Mouse (Mus musculus) megakaryocyte, embryonic 14.5 days (primary cell): ENCODE data around the gene Fgfr2. TPM values are rescaled to one million over a fixed set of nuclear protein-coding genes. Genes with fewer than 3 reads are reported as not detected.
"Not testable (repeated sequence)": the region's sequence is repeated elsewhere in the genome, so short reads cannot be mapped to it uniquely, and the experiment has no call there.

Source experiments
- H3K27me3 ChIP-seq: replicated peaks from 2 replicates; pipeline ENCODE3; 2012; ENCODE audit warnings: inconsistent platforms
- H3K36me3 ChIP-seq: replicated peaks from 2 replicates; pipeline ENCODE3; 2012; ENCODE audit warnings: low read length, inconsistent platforms, mixed read lengths
- H3K4me1 ChIP-seq: 2 replicates; pipeline ENCODE4 v1.6.1; 2012; ENCODE audit warnings: inconsistent platforms
- H3K4me3 ChIP-seq: replicated peaks from 2 replicates; pipeline ENCODE3; 2012; ENCODE audit warnings: moderate library complexity, mild to moderate bottlenecking, inconsistent platforms
- H3K9me3 ChIP-seq: 2 replicates; pipeline ENCODE4 v1.6.1; 2012; ENCODE audit warnings: inconsistent platforms
- FLI1 ChIP-seq: IDR thresholded peaks from 2 replicates; pipeline ENCODE4 v1.6.1; 2012; ENCODE audit warnings: low read length, inconsistent platforms, mixed read lengths
- GATA1 ChIP-seq: IDR thresholded peaks from 3 replicates; pipeline ENCODE4 v1.6.1; 2012; ENCODE audit warnings: mixed read lengths, low read length, inconsistent platforms, borderline replicate concordance
- polyA plus RNA-seq: library from polyadenylated mRNA; stranded (reverse); fragments of >175 nt; gene quantifications from 2 replicates; pipeline ENCODE4 v1.2.3, GENCODE M21; 2012; ENCODE audit warnings: low replicate concordance; ENCODE audit not compliant: insufficient read depth

The Fgfr2 gene
- polyA plus RNA-seq, 1 experiment: 0.45 TPM

DNA sequence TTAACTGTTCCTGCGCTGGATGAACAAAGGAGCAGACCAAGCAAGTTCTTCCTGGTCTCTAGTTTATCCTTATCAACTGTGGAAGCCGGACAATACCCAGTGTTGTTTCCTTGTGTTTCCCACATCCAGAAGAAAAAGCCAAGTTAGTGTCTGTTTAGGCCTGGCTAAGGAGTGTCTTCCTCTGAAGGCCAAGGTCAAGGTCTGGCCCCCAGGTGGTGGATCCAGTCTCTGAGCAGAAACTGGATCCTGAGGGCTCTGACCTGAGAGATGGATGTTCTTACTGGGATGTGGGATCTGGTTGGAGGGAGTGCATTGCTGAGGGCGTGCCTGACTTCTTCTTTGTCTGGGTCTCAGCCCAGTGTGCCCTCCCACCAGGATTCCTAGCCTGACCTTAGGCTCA, 1657.4 kb downstream of the Fgfr2 start:
- no peak overlapping the region for H3K4me3 ChIP-seq
- peaks cover 18% of the 10 kb centered on the region for H3K9me3 ChIP-seq
- H3K4me1 ChIP-seq: no peaks in the 10 kb centered on the region
- no peaks in the 10 kb centered on the region for H3K36me3 ChIP-seq
- peaks cover 16% of the 10 kb centered on the region for H3K27me3 ChIP-seq
- TF ChIP-seq FLI1 (no peak), GATA1 (no peak)

DNA sequence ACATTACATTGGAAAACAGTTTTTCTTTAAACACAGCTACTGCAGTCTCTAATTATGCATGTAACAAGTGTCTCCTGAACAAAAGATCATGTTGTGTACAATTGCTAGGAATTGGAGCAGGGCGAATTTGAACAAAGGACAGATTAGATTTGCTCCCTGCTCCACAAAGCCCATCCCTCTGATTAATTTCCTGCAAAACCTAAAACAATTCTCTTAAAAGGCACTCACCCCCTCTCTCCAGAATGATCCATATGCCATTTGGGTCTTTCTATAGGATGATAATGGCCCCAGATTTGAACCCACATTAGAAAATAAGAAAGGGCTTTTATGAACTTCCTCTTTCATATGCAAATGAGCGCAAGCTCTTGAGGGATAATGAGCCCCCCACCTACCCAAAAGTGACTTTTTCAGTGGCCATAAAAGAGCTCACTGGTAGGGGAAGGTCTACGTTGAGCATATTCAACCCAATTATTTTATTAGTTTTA, 1658.0 kb downstream of the Fgfr2 start:
- TF ChIP-seq GATA1 (no peak), FLI1 (no peak)
- peaks cover 12% of the 10 kb centered on the region for H3K9me3 ChIP-seq

DNA sequence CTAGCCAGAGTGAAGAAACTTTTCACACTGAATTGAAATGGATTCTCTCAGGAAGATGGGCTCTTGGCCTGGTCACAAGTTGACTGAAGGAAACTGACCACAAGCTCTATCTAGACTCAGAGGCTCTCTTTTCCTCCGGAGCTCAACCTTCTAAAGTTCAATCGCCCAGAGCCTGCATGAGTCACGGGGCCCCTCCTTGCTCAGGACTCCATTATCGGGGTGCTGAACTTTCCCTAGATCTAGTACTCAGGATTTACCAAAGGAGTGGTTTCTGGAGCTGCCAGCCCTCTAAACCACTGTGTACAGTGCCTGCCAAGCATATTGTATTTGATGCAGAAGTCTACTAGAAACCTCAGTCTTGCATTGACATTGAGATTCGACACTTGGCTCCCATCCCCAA, 1666.4 kb downstream of the Fgfr2 start:
- TF ChIP-seq FLI1 (no peak), GATA1 (no peak)
- H3K4me3 ChIP-seq: no peak overlapping the region
- H3K27me3 ChIP-seq: peaks cover 2% of the 10 kb centered on the region
- H3K4me1 ChIP-seq: no peaks in the 10 kb centered on the region
- peaks cover 1% of the 10 kb centered on the region; the same call in 1 of the 2 replicates for H3K9me3 ChIP-seq
- no peaks in the 10 kb centered on the region for H3K36me3 ChIP-seq

More for the DNA sequence above, 1658.0 kb downstream of the Fgfr2 start:
- H3K36me3 ChIP-seq: no peaks in the 10 kb centered on the region
- H3K27me3 ChIP-seq: peaks cover 16% of the 10 kb centered on the region
- H3K4me1 ChIP-seq: no peaks in the 10 kb centered on the region
- no peak overlapping the region for H3K4me3 ChIP-seq

DNA sequence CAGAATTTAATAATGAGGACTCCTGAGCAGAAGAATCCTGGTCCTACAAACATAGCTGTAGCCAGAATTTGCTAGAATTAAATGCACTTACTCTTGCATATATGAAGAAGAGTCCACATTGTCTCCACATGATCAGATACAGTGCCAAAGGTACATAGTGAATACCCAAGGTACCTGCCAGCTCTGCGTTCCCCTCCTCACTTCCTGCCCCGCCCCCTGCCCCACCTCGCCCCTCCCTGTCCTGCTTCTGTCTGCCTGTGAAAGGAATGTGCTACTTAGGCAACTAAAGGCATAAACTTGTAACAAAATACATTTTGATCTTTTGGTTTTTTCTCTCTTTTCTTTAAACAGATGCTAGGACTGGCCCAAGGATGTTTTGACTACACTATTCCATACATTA, 1686.1 kb downstream of the Fgfr2 start:
- TF ChIP-seq GATA1 (no peak), FLI1 (no peak)
- H3K36me3 ChIP-seq: peaks cover 8% of the 10 kb centered on the region
- no peaks in the 10 kb centered on the region for H3K27me3 ChIP-seq
- H3K4me1 ChIP-seq: peaks cover 3% of the 10 kb centered on the region; the same call in 1 of the 2 replicates
- no peaks in the 10 kb centered on the region for H3K9me3 ChIP-seq
- no peak overlapping the region for H3K4me3 ChIP-seq

DNA sequence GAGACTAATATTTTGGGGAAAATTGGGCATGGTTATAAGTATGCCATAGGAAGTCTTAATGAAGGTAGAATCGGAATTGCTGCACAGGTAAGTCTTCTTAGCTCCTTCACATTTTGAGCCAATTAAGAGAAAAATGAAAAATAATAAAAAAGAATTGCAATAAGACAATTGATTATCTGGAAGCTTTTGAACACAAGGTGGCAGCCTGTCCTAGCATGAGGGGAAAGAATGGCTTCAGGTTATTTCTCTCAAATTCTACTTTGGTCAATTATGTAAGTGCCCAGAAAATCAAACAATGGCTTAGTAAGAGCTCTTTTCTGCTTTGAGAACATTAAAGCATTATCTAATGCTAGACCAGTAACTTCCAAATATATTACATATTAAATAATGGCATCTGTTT, 1688.9 kb downstream of the Fgfr2 start:
- H3K4me3 ChIP-seq: no peak overlapping the region
- H3K9me3 ChIP-seq: peaks cover 5% of the 10 kb centered on the region; the same call in 1 of the 2 replicates
- H3K36me3 ChIP-seq: peaks cover 17% of the 10 kb centered on the region
- TF ChIP-seq FLI1 (no peak), GATA1 (no peak)
- peaks cover 3% of the 10 kb centered on the region; the same call in 1 of the 2 replicates for H3K4me1 ChIP-seq
- no peaks in the 10 kb centered on the region for H3K27me3 ChIP-seq

DNA sequence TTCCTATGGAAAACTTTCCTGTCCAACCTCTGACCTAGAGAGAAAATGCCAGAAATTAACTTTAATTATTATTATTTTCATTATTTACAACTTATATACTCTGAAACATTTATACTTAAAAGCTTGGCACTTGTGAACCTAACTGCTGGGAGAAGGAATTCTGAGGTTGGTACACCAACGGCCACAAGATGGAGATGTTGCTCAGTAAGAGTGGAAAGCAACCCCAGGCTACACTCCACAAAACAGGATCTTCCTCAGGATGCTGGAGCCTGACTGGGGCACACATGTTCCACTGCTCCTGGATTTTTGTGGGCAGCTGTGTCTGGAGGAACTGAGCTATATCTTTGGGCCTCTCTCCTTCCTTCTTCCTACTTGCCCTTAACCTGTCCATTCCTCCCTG, 1690.9 kb downstream of the Fgfr2 start:
- Histone ChIP-seq H3K4me3 (no peak overlapping the region), H3K27me3 (no peaks in the 10 kb centered on the region), H3K9me3 (peaks cover 5% of the 10 kb centered on the region; the same call in 1 of the 2 replicates), H3K4me1 (peaks cover 3% of the 10 kb centered on the region; the same call in 1 of the 2 replicates), H3K36me3 (peaks cover 26% of the 10 kb centered on the region)
- TF ChIP-seq GATA1 (no peak), FLI1 (no peak)

DNA sequence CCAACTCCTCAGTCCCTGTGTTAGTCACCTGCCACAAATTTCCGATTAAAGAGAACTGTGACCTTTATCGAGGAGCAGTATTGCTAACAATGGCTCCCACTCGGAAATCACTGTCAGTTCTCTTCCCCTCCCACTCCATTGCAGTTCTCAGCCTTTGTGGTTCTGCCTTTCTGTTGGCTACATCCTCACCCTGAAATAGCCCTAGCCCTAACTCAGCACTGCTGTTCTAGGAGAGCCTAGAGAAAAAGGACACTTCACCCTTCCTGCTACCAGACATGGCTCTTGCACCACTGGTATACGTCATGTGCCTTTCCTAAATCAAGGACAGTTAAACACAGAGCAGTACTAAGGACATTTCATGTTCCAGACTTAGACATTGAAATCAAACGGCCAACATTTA, 1695.8 kb downstream of the Fgfr2 start:
- Histone ChIP-seq H3K4me3 (no peak overlapping the region), H3K36me3 (peaks cover 29% of the 10 kb centered on the region), H3K4me1 (0 out of 2 replicates have a peak, but pooled peaks cover 3% of the 10 kb centered on the region), H3K27me3 (no peaks in the 10 kb centered on the region), H3K9me3 (peaks cover 15% of the 10 kb centered on the region)
- TF ChIP-seq FLI1 (no peak), GATA1 (no peak)

DNA sequence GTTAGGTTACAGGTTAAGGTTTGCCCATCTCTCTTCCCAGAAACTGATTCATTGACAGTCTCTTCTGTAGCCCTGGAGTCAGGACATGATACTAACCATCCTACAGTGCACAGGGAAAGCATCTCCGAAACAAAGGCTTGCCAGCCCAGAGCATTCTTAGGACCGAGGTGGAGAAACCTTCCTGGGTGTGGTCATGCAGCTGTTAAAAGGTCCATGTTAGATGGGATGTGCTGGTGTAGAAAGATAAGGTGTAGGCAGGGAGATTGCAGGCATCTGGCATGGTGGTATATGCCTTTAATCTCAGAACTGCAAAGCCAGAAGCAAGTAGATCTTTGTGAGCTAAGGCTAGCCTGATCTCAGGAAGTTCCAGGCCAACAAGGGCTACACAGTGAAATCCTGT, 1698.2 kb downstream of the Fgfr2 start:
- Histone ChIP-seq H3K4me3 (no peak overlapping the region), H3K9me3 (peaks cover 10% of the 10 kb centered on the region), H3K4me1 (peaks cover 3% of the 10 kb centered on the region; the same call in 1 of the 2 replicates), H3K36me3 (peaks cover 16% of the 10 kb centered on the region), H3K27me3 (no peaks in the 10 kb centered on the region)
- no peak for TF ChIP-seq GATA1
- TF ChIP-seq FLI1: no peak

DNA sequence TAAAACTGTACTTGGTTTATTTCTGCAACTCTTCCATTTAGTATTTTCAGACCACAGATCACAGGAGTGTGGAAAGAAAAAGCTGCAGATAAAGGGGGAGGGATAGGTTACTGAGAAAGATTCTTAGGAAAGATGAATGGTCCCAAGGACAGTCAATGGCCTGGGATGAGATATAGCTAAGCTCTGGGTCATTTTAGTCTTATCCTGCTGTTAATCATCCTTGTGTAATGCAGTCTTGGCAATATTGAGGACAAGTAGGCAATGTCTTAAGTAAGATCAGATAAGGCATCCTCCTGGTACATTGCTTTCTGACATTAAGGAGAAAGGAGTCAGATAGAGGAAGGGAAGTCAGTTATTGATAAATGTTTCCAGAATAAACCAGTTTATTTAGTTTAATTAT, 1705.5 kb downstream of the Fgfr2 start:
- no peak overlapping the region for H3K4me3 ChIP-seq
- H3K27me3 ChIP-seq: peaks cover 3% of the 10 kb centered on the region
- H3K9me3 ChIP-seq: peaks cover under 1% of the 10 kb centered on the region; the same call in 1 of the 2 replicates
- H3K4me1 ChIP-seq: peaks cover 10% of the 10 kb centered on the region
- no peaks in the 10 kb centered on the region for H3K36me3 ChIP-seq
- TF ChIP-seq FLI1 (no peak), GATA1 (no peak)

DNA sequence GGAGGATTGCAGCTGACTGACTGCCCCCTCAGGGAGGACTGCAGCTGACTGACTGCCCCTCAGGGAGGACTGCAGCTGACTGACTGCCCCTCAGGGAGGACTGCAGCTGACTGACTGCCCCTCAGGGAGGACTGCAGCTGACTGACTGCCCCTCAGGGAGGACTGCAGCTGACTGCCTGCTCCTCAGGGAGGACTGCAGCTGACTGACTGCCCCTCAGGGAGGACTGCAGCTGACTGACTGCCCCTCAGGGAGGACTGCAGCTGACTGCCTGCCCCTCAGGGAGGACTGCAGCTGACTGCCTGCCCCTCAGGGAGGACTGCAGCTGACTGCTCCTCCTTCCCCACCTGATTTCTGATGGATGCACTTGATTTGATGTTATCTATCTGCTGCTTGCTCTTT, 1706.4 kb downstream of the Fgfr2 start:
- H3K36me3 ChIP-seq, H3K9me3 ChIP-seq, H3K4me1 ChIP-seq, H3K27me3 ChIP-seq, H3K4me3 ChIP-seq: not testable (repeated sequence)

DNA sequence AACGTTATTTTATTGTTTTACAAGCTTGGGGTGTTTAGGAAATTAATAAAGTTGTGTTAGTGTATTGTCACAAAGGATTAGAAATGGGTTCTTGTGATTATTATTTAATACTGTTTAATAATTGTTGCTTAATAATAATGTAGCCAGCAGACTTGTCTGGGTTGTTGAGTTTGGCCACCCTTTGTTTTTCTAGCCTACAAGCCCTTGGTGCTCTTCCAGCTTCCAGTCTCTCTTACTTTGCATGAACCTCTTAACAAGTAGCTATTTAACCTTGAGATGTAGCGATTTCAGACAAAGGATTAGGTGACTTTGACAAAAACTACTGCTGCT, 1711.2 kb downstream of the Fgfr2 start:
- TF ChIP-seq FLI1 (no peak), GATA1 (no peak)
- Histone ChIP-seq H3K9me3 (no peaks in the 10 kb centered on the region), H3K4me3 (no peak overlapping the region), H3K27me3 (peaks cover 3% of the 10 kb centered on the region), H3K36me3 (peaks cover 6% of the 10 kb centered on the region), H3K4me1 (peaks cover 25% of the 10 kb centered on the region)
